Mouse (Mus musculus): Measurements from ENCODE around the gene Limd1. TPM values are rescaled to one million over a fixed set of nuclear protein-coding genes. Genes with fewer than 3 reads are reported as not detected.
A peak's percentile ranks its signal among the peaks of the same experiment; 100 is the strongest.

Gene Limd1
- polyA plus RNA-seq, 1 experiment, result 15.4 TPM

DNA sequence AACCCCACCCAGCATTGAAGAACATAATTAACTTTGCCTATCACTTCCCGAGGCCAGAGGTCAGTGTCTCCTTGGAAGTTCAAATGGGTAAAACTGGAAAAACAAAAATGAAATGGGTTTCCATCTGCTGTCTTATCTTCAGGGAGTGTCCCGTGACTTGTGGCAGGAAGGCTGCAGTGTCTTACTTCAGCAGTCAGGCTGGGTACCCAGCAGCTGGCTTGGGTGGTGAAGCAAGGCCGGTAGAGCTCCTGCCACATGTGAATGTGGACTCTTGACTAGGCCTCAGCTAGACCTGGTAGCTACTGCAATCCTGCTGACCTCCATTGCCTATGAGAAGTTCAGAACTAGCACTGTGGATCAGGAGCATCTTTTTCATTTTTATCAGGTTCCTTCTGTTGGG, 42.2 kb downstream of the Limd1 start:
- no peak for DNase-seq (ENCODE audit: low read depth)
- no peak for TF ChIP-seq POLR2A (IDR thresholded peaks at IDR 0.05; ENCODE audit: borderline replicate concordance, extremely low read depth, insufficient read depth, insufficient read length, poor library complexity, severe bottlenecking)
- TF ChIP-seq CTCF (IDR thresholded peaks at IDR 0.05; ENCODE audit: borderline replicate concordance, extremely low read depth, insufficient read depth, insufficient read length), result no peak

DNA sequence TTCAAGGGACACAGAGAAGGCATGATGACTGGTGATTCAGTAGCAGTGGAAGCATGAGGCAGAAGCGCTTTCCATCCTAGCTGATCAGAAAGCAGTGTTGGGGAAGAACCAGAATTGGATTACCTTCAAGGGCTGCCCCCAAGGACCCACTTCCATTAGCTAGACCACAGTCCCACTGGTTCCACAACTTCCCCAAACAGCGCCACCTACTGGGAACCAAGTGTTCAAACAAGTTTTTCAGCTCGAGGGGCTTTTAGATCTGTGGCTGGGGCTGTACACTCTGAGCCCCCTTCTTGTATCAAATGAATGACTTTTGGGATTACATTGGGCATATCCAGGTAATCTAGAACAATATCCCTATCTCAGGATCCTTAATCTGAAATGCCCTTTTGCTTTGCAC, 45.2 kb downstream of the Limd1 start:
- TF ChIP-seq CTCF (IDR thresholded peaks at IDR 0.05; ENCODE audit: borderline replicate concordance, extremely low read depth, insufficient read depth, insufficient read length) (peak; percentile 66), POLR2A (IDR thresholded peaks at IDR 0.05; ENCODE audit: borderline replicate concordance, extremely low read depth, insufficient read depth, insufficient read length, poor library complexity, severe bottlenecking) (no peak)
- peak; percentile 31 for DNase-seq (ENCODE audit: low read depth)

DNA sequence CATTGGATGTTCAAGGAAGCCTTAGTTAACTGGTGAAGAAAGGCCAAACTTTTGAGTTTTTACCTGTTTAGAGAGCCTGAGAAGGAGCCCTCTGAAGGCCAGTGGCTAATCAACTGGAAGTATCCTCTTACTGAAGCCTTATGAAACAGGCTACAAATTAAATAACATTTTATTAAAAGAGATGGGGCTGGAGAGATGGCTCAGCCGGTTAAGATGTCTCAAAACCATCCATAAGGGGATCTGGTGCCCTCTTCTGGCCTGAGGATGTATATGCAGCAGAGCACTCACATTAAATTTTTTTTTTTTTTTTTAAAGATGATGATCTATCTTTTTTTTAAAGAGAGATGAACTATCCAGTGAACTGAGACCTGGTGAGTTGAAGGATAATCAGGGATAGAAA, 46.6 kb downstream of the Limd1 start:
- TF ChIP-seq POLR2A (IDR thresholded peaks at IDR 0.05; ENCODE audit: borderline replicate concordance, extremely low read depth, insufficient read depth, insufficient read length, poor library complexity, severe bottlenecking), result no peak
- peak; percentile 54; the same call in 1 of the 2 replicates for TF ChIP-seq CTCF (IDR thresholded peaks at IDR 0.05; ENCODE audit: borderline replicate concordance, extremely low read depth, insufficient read depth, insufficient read length)
- peak; percentile 86 for DNase-seq (ENCODE audit: low read depth)

DNA sequence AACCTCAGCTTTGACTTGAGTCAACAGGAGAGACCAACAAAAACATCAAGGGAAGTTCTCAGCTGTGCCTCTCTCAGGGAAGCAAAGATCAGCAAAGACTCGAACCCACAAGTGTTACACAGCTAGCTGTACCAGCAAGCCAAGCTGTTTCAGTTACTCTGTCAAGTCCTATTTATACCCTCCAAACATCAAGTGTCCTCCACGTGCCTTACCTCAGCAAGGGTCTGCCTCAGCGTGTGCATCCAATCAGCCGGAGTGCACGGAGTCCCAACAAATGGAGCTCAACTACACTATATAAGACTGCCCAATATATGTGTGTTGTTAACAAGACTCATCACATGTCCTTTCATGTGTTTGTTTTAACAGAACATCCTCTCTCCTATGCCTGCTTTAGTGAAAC, 48.0 kb downstream of the Limd1 start:
- no peak for DNase-seq (ENCODE audit: low read depth)
- no peak for TF ChIP-seq CTCF (IDR thresholded peaks at IDR 0.05; ENCODE audit: borderline replicate concordance, extremely low read depth, insufficient read depth, insufficient read length)
- TF ChIP-seq POLR2A (IDR thresholded peaks at IDR 0.05; ENCODE audit: borderline replicate concordance, extremely low read depth, insufficient read depth, insufficient read length, poor library complexity, severe bottlenecking), result no peak

DNA sequence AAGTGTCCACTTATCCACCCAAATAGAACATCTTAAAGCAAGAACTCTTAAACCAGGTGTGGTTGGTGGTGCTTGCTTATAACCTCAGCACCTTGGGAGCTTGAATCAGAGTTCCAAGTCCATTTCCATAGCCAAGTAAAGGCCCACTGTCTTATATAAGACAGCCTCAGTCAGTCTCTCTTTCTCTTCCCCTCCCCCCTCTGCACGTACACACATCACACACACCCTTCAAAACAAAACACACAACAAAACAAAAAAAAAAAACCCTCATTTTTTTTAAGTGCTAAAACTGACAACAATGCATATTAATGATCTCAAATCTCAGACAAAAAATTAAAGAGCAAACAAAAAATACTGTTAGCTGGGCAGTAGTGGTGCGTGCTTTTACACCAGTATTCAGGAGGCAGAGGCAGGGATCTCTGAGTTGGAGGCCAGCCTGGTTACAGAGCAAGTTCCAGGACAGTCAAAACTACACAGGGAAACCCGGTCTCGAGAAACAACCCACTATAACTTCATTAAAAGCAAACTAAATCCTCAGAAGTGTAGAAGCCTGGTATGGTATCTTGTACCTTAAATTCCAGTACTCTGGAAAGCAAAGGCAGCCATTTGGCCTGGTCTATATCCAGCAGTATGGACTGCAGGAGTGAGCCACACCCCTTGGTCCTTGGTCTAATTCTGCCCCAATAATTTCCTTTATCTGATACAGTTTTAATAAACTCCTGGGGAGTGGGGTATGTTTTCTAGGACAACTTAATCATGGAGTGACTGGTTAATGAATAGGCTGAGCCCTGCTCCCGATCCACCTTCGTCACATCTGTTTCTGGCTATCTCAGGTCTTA, 49.8 kb downstream of the Limd1 start:
- TF ChIP-seq POLR2A (IDR thresholded peaks at IDR 0.05; ENCODE audit: borderline replicate concordance, extremely low read depth, insufficient read depth, insufficient read length, poor library complexity, severe bottlenecking), result no peak
- TF ChIP-seq CTCF (IDR thresholded peaks at IDR 0.05; ENCODE audit: borderline replicate concordance, extremely low read depth, insufficient read depth, insufficient read length), result no peak
- DNase-seq (ENCODE audit: low read depth), result peak; percentile 31

DNA sequence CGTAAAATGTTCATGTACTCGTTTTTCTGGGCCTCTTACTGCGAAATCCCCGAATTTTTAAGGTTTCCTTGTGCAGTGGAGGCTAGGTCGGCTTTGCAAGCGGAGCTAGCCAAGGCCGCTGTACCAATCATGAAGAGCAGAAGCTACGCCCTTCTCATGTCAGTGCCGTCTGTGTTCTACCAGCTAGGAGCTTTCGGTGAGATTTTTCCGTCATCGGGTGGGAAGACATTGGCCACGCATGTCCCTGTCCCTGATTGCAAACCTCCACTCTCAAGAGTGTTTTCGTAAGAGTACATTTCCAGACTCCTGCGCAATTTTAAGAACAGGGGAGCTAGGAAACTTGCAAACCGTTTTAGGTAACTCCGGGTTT, 50.4 kb downstream of the Limd1 start:
- no peak for DNase-seq (ENCODE audit: low read depth)
- TF ChIP-seq POLR2A (IDR thresholded peaks at IDR 0.05; ENCODE audit: borderline replicate concordance, extremely low read depth, insufficient read depth, insufficient read length, poor library complexity, severe bottlenecking) (no peak), CTCF (IDR thresholded peaks at IDR 0.05; ENCODE audit: borderline replicate concordance, extremely low read depth, insufficient read depth, insufficient read length) (no peak)

DNA sequence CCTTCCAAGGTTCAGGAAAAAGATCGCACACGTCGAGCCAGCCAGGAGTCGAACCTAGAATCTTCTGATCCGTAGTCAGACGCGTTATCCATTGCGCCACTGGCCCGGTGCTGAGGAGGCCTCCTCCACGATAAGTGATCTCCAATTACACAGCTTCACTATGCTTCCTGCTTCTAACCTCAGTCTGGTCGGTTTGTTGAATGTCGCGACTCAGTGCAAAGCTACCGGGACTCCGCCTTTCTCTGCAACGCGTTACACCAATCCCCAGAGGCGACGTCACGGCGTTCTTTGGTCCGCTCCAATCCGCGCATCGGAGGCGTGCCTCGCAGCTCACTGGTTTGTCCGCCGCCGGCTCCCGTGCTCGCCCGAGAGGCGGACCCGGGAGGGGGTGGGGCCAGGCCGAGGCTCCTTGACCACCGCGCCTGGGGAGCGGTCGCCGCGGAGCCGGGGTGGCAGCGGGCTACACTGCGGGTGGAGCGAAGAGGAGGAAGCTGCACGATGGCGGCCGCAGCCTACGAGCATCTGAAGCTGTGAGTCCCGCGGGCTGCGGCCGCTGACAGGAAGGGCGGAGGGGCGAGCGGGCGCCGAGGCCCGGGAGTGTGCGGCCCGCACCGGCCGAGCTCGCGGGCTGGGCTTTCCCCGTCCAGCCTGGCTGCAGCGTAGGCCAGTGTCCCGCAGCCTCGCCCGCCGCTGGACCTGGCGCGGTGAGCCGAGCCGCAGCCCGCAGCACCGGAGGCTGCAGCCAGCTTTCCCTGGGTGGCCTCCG, 51.1 kb downstream of the Limd1 start, which contains the start of gene Sacm1l:
Sacm1l (plus strand) TSS at position 368 of the 766 bp plus-strand sequence.
- TF ChIP-seq POLR2A (IDR thresholded peaks at IDR 0.05; ENCODE audit: borderline replicate concordance, extremely low read depth, insufficient read depth, insufficient read length, poor library complexity, severe bottlenecking), result peak; percentile 82
- no peak for TF ChIP-seq CTCF (IDR thresholded peaks at IDR 0.05; ENCODE audit: borderline replicate concordance, extremely low read depth, insufficient read depth, insufficient read length)
- peak; percentile 100 for DNase-seq (ENCODE audit: low read depth)

DNA sequence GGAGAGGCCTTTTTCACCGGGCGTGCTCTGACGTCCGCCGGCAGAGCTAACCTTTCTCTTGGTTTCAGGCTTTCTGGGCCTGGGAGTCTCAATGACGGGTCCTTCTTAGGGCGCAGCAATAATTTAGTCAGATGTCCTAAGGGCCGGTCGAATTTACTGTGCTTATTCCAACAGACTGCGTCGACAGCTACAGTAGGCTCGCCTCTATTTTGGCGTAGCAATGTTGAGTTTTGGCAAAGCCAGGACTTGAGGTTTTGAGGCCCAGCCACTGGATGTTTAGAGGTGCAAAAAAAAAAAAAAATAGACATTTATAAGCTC, 51.6 kb downstream of the Limd1 start:
- TF ChIP-seq CTCF (IDR thresholded peaks at IDR 0.05; ENCODE audit: borderline replicate concordance, extremely low read depth, insufficient read depth, insufficient read length) (no peak), POLR2A (IDR thresholded peaks at IDR 0.05; ENCODE audit: borderline replicate concordance, extremely low read depth, insufficient read depth, insufficient read length, poor library complexity, severe bottlenecking) (no peak)
- peak; percentile 60 for DNase-seq (ENCODE audit: low read depth)

DNA sequence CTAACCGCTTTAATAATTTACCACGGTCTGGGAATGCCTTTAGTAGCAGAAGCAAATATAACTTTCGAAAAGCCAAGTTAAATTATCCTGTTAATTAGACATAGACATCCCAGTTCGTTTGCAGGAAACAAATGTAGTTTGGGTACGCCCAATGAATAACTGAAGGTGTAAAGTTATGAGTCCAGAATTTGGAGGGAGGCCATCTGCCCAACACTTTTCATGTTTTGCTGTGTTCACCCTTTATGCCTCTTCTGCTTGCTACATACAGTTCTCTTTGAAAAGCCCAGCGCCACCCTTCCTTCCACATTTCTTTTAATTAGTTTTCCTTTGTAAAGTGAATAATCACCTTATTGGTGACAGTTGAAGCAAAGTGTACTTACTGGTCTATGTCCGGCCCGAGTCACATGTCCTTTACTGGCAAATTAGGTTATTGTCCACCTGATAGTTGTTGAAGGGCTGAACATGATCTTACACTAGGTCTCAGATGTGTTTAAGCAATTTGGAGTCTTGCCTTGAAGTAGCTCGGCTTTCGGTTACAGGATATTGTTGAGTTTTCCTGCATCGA, 52.1 kb downstream of the Limd1 start:
- DNase-seq (ENCODE audit: low read depth), result peak; percentile 3
- no peak for TF ChIP-seq POLR2A (IDR thresholded peaks at IDR 0.05; ENCODE audit: borderline replicate concordance, extremely low read depth, insufficient read depth, insufficient read length, poor library complexity, severe bottlenecking)
- TF ChIP-seq CTCF (IDR thresholded peaks at IDR 0.05; ENCODE audit: borderline replicate concordance, extremely low read depth, insufficient read depth, insufficient read length), result no peak

DNA sequence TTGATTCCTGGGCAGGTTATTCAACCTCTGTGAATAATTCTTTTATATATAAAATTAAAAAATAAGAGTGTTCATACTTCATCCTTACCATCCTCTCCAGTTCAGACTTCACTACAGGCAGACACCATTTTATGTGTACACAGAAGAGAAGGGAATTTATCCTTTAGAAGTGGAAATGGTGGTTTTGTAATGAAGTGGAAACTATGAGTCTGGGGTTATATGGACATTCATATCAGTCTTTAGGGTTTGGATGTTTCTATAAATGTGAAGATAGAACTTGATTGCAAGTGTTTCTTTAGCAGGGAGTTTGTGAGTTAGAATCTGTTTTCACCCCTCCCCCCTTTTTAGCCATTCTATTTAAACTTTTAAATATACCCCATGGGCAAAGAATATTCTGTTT, 52.7 kb downstream of the Limd1 start:
- TF ChIP-seq POLR2A (IDR thresholded peaks at IDR 0.05; ENCODE audit: borderline replicate concordance, extremely low read depth, insufficient read depth, insufficient read length, poor library complexity, severe bottlenecking) (no peak), CTCF (IDR thresholded peaks at IDR 0.05; ENCODE audit: borderline replicate concordance, extremely low read depth, insufficient read depth, insufficient read length) (no peak)
- DNase-seq (ENCODE audit: low read depth), result no peak

DNA sequence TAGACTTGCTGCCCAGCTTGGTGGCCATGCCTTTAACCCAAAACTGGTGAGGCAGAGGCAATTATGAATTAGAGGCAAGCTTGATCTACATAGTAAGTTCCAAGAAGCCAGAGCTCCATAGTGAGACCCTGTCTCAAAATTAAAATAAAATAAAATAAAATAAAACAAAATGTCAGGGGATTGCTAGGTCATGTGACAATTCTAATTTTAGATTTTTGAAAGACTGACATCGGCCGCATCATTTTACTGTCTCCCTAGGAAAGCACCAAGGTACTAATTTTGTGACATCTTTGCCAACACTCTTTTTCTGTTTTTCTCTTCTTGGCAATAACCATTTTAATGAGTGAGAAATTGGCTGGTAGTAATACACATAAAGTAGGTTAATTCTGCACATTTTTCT, 58.1 kb downstream of the Limd1 start:
- TF ChIP-seq POLR2A (IDR thresholded peaks at IDR 0.05; ENCODE audit: borderline replicate concordance, extremely low read depth, insufficient read depth, insufficient read length, poor library complexity, severe bottlenecking) (no peak), CTCF (IDR thresholded peaks at IDR 0.05; ENCODE audit: borderline replicate concordance, extremely low read depth, insufficient read depth, insufficient read length) (no peak)
- DNase-seq (ENCODE audit: low read depth), result no peak

Measured in brain, embryonic 14.5 days (tissue).